Mouse (Mus musculus): ENCODE measurements around the gene Usp49.
"Not testable (repeated sequence)": the region's sequence is repeated elsewhere in the genome, so short reads cannot be mapped to it uniquely, and the experiment has no call there.

The Usp49 gene

DNA sequence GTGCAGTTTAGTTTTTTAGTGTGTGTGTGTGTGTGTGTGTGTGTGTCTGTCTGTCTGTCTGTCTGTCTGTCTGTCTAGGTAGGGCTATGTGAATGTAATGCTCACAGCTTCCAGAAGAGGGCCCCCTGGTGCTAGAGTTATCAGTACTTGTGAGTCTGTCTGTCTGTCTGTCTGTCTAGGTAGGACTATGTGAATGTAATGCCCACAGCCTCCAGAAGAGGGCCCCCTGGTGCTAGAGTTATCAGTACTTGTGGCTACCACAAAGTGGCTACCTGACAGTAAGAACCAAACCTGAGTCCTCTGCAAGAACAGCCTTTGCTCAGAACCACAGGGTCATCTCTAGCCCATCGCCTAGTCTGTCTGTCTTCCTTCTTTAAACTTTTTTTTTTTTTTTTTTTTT lies 16.2 kb downstream of the Usp49 start:
- DNase-seq (ENCODE audit: low spot score in 2 of 2), result peak; percentile 41 to 56

DNA sequence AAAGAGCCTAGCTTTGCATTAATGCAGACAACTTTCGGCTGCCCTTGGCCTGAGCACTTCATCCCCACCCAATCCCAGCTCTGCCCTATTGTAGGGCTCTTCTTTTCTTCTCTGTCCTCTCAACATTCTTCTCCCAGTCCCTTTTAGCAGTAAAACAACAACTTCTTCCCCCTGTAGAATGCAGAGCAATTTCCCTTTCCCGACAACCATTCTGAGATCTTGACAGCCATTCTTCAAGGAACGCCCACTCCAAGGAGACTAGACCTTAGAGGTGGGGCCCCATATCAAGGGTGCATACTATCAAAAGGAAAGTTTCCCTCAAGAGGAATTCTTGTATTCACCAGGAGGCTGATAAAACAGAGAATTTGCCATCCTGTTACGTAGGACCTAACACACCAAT lies 18.5 kb downstream of the Usp49 start:
- DNase-seq (ENCODE audit: low spot score in 2 of 2), result no peak

DNA sequence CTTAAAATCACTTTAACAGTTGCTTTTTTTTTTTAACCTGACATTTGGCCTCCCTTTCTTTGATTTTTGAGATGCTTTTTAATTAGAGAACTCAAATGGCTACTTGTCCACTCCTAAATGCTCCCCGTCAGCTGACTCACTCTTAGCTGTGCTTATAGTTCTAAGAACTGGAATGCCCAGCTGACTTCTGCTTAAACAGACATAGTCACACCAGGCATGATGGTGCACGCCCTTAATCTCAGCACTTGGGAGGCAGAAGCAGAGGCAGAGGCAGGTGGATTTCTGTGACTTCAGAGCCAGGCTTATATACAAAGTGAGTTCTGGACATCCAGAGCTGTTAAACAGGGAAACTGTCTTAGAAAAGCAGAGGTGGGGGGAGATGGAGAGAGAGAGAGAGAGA lies 21.5 kb downstream of the Usp49 start:
- DNase-seq (ENCODE audit: low spot score in 2 of 2), result no peak

DNA sequence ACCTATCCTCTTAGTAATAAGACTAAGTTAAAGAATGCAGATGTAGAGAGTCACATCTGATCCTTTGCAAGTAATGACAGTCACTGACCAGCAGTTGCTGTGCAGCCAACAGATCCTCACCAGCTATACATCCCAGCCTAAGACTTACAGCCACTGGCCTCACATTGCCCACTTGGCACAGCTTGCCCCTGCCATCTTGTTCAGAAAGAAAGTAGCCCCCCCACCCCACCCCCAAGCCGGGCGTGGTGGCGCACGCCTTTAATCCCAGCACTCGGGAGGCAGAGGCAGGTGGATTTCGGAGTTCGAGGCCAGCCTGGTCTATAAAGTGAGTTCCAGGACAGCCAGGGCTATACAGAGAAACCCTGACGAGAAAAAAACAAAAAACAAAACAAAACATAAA lies 23.9 kb downstream of the Usp49 start:
- DNase-seq (ENCODE audit: low spot score in 2 of 2), result not testable (repeated sequence)

DNA sequence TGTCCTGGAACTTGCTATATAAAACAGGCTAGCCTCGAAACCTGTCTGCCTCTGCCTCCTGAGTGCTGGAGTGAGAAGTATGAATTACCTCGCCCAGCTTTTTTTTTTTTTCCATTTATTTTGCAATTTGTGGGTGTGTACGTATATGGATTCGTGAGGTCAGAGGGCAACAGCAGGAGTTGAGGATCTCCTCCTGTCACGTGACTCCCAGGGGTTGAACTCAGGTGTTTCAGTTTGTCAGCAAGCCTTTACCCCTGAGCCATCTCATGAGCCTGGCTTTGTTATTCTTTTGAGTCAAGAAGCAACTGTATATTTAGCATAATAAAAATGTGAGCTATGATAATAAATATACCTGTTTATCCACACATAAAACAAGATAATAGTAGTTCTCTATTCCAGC lies 25.2 kb downstream of the Usp49 start:
- DNase-seq (ENCODE audit: low spot score in 2 of 2), result no peak

DNA sequence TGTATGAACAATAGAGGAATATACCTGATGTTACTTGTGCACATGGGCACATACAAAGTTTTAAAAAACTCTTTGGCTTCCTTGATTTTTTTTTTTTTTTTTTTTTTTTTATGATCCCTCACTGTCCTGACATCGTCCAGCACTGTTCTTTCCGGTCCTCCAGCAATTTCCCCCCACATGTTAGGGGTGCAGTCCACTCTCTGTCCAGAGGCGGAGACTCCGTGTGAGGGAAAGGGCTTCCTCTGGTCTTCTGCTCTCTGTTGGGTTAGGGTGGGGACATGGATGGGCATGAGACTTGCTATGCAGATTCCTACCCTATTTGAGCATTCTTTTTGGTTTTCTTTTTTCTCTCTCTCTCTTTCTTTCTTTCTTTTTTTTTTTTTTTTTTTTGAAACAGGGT lies 27.4 kb downstream of the Usp49 start:
- DNase-seq (ENCODE audit: low spot score in 2 of 2), result no peak

DNA sequence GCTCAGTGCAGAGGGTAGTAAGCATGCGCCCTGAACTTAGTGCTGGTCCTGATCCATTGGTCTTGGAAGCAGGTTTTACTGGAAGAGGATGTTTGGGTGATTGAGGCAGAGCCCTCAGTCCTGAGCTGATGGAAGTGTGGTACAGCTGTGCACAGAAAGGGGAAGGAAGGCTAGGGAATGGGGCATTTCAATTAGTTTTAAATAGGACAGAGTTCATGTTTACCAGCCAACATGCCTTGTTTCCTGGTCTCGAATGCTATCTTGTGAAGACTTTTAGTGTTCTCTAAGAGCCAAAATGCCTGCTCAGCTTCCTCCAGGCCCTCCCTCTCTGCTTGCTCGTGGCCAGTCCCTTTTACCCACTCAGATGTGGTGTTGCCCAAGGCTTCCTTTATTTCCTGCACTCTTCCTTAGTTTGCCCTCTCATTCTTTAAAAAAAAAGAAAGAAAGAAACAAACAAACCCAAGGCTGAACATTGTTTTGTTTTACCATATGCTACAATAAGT lies 28.3 kb downstream of the Usp49 start:
- no peak for DNase-seq (ENCODE audit: low spot score in 2 of 2)

DNA sequence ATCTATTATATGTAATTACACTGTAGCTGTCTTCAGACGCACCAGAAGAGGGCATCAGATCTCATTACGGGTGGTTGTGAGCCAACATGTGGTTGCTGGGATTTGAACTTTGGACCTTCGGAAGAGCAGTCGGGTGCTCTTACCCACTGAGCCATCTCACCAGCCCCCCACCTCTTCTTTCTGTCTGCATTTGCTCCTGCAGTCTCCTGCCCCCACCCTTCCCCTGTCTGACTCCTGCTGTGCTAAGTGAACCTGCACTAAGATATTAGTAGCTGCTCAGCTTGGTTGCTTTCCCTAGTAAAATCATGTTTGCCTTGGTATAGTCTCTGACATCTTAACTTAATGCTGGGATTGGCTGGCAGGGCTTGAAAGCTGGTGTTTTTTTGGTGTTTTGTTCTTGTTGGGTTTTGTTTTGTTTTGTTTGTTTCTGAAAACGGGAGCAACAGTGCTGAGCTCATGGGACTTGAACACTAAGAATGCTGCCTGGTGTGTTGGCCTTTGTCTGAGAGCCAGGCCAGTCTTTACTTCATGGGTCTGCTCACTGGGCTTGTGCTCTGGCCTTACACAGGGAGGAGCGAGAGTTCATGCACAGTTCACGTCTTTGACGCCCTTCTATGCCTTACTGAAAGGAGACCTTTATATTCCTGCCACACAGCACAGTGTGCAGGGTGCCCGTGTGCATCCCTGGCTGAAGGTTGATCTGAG lies 32.7 kb downstream of the Usp49 start:
- no peak for DNase-seq (ENCODE audit: low spot score in 2 of 2)

DNA sequence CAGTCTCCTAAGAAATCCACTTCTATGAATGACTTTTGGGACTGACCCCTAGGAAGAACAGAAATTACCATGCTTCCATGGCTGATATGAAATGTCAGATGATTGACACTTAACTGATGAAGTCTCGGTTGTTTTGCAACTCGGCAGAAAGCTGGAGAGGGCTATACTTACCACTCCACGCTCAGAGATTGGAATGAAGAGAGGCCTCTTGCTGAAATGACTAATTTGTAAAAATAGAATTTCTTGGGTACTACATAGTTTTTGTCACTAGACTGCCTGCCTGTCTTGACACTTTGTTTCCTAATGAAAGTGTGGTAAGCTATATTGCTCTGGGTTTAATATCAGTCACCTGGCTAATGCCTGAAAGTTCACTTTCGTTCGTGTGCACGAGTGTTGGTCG lies 34.0 kb downstream of the Usp49 start:
- no peak for DNase-seq (ENCODE audit: low spot score in 2 of 2)

DNA sequence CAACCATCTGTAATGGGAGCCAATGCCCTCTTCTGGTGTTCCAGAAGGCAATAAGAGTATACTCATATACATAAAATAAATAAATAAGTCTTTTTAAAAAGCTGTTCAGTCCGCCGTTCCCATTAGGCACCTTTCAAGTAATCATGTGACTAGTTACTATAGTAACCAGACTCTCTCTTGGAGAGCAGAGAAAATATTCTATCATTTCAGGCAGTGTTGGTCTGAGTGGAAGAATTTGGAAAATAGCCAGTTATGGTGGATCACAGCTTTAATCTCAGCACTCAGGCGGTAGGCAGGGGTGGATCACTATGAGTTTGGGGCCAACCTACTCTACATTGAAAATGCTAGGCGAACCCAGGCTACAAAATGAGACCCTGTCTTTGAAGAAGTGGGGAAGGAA lies 38.7 kb downstream of the Usp49 start:
- DNase-seq (ENCODE audit: low spot score in 2 of 2), result no peak

DNA sequence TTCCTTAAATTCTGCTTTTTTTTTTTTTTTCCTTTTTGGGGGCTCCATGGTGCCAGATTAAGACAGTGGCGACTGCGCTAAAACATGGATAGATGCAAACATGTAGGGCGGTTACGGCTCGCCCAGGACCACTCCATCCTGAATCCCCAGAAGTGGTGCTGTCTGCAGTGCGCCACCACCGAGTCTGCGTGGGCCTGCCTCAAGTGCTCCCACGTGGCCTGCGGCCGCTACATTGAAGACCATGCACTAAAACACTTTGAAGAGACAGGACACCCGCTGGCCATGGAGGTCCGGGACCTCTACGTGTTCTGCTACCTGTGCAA lies 41.5 kb downstream of the Usp49 start:
- DNase-seq (ENCODE audit: low spot score in 2 of 2), result no peak

DNA sequence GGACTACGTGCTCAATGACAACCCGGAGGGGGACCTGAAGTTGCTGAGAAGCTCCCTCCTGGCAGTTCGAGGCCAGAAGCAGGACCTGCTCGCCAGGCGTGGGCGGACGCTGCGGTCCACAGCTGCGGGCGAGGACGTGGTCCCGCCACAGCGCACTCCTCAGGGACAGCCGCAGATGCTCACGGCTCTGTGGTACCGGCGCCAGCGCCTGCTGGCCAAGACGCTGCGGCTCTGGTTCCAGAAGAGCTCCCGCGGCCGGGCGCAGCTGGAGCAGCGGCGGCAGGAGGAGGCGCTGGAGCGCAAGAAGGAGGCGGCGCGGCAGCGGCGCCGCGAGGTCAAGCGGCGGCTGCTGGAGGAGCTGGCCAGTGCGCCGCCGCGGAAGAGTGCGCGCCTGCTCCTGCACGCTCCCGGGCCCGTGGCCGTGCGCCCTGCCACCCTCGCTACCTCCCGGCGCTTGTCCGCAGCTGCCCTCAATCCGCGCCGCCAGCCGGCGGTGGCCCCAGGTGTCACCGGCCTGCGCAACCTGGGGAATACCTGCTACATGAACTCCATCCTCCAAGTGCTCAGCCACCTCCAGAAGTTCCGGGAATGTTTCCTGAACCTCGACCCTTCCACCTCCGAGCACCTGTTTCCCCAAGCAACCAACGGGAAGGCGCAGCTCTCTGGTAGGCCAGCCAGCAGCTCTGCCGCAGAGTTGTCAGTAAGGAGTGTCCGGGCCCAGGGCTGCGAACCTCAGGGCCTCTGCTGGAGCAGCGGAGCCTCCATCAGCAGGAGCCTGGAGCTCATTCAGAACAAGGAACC lies 42.0 kb downstream of the Usp49 start:
- peak; percentile 50 to 61 for DNase-seq (ENCODE audit: low spot score in 2 of 2)

DNA sequence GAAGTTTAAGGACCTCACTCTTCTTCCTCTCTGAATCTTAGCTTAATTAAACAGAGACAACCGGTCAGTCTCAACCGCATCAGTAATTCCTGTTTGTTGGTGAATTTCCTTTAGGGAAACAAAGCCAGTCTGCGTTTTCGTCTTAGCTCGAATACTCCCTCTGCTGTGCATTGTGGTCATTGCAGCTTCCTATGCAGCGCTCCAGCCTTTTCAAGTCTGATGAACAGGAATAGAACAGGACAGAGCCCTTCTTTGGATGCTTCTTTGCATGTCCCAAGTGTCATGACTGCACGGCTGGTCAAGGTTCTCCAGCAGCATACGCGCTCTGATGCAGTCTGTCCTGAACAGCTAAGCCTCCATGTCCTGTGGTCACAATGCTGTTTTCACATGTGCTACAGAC lies 46.1 kb downstream of the Usp49 start:
- peak; percentile 67 to 82 for DNase-seq (ENCODE audit: low spot score in 2 of 2)

DNA sequence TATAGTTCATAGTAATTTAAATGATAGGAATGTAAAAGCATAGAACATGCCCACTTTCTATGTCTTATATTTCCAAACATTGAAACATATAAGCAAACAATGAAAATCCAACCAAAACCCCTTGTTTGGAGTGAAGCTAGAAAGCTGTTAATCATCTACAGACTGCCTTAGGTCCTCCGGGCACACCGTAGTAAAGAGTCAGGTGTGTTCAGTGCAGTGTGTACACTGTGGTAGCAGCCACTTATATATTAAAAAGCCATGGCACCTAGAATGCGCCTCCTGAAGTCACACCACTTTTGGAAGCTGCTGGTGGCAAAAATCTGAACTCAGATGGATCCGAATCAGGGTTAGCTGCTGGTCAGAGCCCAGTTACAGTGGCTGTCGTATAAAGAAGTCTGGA lies 47.7 kb downstream of the Usp49 start:
- DNase-seq (ENCODE audit: low spot score in 2 of 2), result no peak

DNA sequence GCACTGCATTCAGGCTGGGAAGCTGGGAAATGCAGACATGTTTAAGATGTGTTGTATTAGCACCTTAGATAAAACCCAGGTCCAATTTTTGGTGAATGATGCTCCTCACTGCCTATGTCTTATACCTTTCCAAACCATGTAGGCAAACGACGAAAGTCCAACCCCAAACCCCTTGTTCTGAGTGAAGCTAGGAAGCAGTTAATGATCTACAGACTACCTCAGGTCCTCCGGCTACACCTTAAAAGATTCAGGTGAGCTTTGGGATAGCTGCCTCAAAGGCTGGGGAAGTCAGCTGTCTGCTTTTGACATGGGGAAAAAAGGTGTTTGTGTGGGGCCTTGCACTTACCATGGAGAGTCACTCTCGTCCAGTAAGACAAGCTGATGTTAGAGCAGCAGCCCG lies 48.2 kb downstream of the Usp49 start:
- DNase-seq (ENCODE audit: low spot score in 2 of 2), result no peak

DNA sequence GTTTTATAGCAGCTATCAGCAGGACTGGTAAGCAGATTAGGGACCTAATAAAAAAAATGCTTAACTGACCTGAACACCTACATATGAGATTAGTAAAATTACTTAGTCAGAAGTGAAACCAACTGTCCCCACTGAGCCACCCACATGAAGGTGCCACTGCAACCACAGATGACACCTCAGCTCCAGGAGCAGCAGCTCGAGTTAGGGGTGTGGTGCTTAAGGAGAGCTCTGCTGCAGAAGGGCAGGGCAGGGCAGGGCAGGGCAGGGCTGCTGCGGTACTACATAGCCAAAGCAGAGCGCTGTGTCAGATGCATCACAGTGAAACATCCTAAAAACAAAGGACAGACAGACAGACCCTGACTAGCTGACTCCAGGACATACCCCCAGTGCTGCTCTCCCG lies 52.3 kb downstream of the Usp49 start:
- no peak for DNase-seq (ENCODE audit: low spot score in 2 of 2)

DNA sequence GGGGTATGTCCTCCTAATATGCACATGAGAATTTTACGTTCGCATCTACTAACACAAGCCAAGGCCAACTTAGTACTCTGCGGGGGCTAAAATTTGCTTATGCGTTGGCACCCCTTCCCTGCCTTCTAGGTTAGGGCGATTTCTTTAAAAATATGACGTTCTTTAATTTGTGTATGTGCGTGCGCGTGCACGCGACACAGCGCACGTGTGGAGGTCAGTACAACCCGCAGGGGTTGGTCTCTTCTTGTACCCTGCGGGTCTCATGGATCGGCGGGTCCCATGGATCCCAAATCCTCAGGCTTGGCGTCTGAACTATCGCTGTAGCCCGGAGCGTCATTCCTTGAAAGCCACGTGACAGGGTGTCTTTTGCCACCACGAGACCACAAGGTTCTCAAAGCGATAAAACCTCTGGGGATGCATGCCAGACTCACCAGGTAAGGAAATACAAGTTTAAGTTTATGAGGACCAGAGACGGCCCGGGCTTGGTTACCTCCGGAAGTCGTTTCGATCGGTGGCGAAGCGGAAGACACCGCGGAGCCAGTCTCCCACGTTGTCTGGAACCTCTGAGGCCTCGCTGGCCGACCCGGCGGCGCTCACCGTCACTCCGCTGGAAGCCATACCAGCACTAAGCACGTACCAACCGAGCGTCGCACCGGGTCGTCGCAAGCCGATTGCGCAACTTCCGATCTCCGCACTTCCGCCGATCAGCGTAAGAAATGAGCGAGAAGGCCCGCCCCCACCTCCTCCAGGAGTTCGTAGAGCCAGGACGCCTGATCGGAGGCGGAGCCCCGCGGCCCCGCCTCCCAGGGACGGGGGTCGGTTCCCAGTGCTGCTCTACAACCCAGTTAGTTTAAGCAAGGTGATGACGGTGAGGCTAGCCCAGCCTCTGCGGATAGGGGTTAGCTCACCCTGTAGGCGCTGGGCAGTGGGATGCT lies 57.2 kb downstream of the Usp49 start:
- DNase-seq (ENCODE audit: low spot score in 2 of 2), result peak; percentile 98

DNA sequence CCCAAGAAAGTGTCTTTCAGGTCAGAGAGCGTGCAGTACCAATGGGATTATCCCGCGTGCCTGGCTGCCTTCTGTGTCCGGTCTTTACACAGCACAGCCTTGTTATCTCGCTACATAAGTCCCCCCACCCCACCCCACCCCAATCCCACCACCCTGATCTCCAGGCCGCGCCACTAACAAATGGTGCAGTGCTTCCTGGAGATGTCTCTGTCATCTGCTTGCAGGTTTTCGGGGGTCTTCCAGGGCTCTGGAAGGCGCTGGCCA lies 57.8 kb downstream of the Usp49 start, which contains the start of gene Tomm6:
TSS of gene Tomm6 (minus strand) at position 43 of the 264 bp plus-strand sequence.
- DNase-seq (ENCODE audit: low spot score in 2 of 2), result no peak

DNA sequence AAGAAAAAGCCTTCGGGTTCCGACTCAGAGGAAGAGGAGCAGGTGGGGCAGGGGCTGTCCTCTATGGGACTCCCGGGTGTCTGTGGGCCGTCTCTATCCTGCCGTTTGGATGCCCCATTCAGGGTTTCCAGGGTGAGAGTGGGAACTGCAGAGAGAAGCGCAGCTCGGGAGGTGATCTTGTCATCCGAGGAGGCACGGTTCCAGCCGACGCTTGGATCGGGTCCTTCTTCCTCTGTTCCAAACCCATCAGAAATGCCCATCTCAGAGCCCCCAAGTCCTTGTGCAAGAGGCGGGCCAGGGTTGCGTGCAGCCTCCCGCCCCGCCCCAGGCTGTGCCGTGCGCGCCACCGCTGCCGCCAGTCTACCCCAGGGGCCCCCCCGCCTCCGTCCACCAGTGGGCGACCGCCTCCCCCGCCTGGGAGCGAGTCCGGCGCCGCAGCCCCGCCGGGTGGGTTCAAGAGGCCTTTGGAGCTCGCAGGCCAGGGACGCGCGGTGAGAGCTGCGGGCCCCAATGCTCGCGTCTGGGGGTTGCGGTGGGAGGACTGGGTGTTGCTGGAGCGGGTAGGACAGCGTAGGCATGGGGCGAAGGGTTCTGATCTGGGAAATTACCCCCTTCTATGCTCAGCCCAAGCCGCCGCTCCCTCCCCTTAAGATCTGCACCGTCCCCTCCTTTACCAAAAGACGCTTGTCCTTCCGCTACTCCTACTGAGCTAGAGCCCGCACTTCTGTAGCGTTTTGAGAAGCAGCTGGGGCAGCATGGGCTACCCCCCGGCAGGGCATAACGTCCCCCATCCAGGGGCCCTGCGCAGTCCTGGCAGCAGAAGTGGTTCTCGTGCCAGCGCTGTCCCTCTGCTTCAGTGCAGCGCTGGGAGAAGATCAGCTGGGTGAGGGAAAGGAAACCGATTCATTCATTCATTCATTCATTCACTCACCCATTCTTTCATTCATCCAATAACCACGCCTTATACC lies 58.4 kb downstream of the Usp49 start, which contains the start of gene Frs3:
TSS of gene Frs3 (plus strand) at position 423 of the 968 bp plus-strand sequence.
- DNase-seq (ENCODE audit: low spot score in 2 of 2), result peak; percentile 88 to 90

DNA sequence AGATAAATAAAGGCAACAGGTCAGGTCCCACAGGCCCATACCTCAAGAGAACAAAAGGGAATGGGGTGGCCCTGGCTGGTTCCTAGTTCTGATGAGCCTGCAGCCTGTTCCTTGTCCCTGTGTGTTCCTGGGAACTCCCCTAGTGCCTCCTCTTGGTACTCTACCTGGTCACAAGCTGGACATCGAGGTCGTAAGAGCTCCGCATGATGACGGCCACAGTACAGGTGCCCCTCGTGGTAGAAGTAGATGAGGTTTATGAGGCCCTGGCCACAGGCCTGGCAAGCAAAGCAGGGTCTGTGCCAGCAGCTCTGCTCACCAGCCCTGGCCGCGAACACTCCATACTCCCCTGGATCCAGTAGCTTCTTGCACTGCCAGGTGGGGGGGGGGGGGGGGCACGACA lies 59.4 kb downstream of the Usp49 start:
- DNase-seq (ENCODE audit: low spot score in 2 of 2), result no peak

DNA sequence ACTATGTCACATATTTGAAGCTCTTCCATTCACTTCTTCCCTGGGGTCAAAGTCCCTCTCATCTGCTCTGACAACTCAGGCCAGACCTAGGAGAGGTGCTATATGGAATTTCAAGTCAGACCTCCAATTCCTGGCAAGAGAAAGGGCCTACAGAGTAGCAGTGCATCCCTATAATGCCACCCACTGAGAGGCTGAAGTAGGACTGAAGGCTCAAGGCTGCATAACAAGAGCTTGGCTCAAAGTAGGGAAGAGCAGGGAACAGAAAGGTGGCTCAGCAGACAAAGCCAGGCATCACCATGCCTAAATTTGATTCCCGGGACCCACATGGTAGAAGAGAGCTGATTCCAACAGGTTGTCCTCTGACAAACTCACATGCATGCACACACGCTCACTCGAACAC lies 61.2 kb downstream of the Usp49 start:
- no peak for DNase-seq (ENCODE audit: low spot score in 2 of 2)

Measured in right cerebral cortex, postnatal 10 days (tissue).